Mouse (Mus musculus): ENCODE measurements around the gene Mmp21. TPM values are rescaled to one million over a fixed set of nuclear protein-coding genes. Genes with fewer than 3 reads are reported as not detected.

The Mmp21 gene
- polyA plus RNA-seq (2016; fragmentation: Nextera tagmentation; extraction: Ambion mirVana) = not detected in 2 replicates

GRCm38 (mm10) chr7:133679961-133680360 is at the start of gene Mmp21:
Mmp21 (minus strand) TSS chr7:133680061.
- Histone ChIP-seq H3K9me3 (no peaks in the 10 kb centered on the region), H3K27ac (no peak within 1 kb of the TSS), H3K4me1 (no peaks in the 10 kb centered on the region), H3K27me3 (ENCODE audit: insufficient read depth, poor library complexity, severe bottlenecking) (no peaks in the 10 kb centered on the region), H3K4me3 (no peak within 1 kb of the TSS), H3K36me3 (peaks cover 11% of the 10 kb centered on the region; the same call in 1 of the 2 replicates)
- WGBS = 75% methylated on average over 3 of the region's 3 CpGs
- no peak for DNase-seq (ENCODE audit: low spot score)

DNA sequence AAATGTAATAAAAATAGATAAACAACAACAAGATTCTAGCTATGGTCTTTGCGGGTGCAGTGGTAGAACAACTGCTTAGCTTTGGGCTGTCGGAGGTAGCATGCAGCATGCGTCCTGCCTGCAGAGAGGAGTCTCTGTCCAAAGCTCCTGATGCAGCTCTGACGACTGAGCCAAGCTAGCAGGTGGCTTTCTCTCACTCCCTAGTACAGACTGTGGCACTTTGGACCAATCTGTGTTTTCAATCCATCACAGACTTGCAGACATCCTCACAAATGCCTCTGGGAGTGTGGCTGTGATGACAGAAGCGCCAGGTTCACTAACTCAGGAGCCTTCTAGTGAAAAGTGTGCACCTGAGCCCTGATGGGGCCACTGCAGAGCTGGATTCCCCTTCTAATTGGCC is 49.5 kb upstream of the Mmp21 start:
- Histone ChIP-seq H3K27ac (no peak overlapping the region), H3K27me3 (ENCODE audit: insufficient read depth, poor library complexity, severe bottlenecking) (no peaks in the 10 kb centered on the region), H3K36me3 (peaks cover 20% of the 10 kb centered on the region), H3K4me1 (peaks cover 53% of the 10 kb centered on the region), H3K4me3 (no peak overlapping the region), H3K9me3 (no peaks in the 10 kb centered on the region)
- WGBS = 72% methylated on average over 5 of the region's 5 CpGs
- no peak for DNase-seq (ENCODE audit: low spot score)

DNA sequence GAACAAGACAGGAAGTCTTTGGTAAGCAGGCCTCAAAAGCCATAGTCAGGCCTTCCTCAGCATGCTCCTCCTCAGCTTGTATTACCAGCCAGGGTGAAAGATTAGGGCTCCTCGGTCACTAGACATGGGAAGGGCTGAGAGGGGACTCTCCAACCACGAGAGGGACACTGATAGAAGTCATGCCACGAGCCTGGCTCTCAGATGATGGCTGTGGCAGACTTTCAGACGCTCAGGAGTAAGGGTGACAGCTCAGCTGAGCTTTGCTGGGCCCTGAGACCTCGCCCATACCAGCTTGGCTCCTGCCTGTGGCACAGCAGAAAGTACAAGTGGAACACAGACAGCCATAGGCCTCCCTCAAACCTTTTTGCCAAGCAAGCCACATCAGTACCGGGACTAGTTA is 47.2 kb upstream of the Mmp21 start:
- Histone ChIP-seq H3K9me3 (no peaks in the 10 kb centered on the region), H3K4me3 (no peak overlapping the region), H3K4me1 (peaks cover 45% of the 10 kb centered on the region), H3K36me3 (peaks cover 27% of the 10 kb centered on the region), H3K27me3 (ENCODE audit: insufficient read depth, poor library complexity, severe bottlenecking) (no peaks in the 10 kb centered on the region), H3K27ac (0 out of 2 replicates have a peak overlapping the region, but pooled peaks have one; percentile 6)
- no peak for DNase-seq (ENCODE audit: low spot score)
- 61% methylated on average over 6 of the region's 6 CpGs for WGBS

DNA sequence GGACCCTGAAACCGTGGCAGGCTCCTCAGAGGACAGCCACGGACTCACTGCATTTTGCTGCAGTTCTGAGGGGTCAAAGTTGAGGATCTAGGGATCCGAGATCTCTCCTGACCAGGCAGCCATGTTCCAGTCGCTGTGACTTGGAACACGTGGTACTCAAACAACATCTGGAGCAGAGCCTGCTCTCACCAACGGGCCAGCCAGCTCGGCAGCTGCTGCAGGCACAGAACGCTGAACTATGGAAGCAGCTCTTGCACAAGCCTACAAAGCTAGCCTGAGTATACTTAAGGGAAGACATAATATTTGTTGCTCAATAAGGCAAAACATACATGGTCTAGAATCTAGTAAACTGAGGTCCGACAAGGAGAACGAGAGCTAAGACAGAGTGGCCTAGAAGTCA is 45.7 kb upstream of the Mmp21 start:
- H3K4me1 ChIP-seq = peaks cover 31% of the 10 kb centered on the region
- H3K36me3 ChIP-seq = peaks cover 42% of the 10 kb centered on the region
- no peaks in the 10 kb centered on the region for H3K27me3 ChIP-seq (ENCODE audit: insufficient read depth, poor library complexity, severe bottlenecking)
- WGBS = 84% methylated on average over 10 of the region's 10 CpGs
- H3K9me3 ChIP-seq = no peaks in the 10 kb centered on the region
- no peak for DNase-seq (ENCODE audit: low spot score)
- no peak overlapping the region for H3K4me3 ChIP-seq
- no peak overlapping the region for H3K27ac ChIP-seq

DNA sequence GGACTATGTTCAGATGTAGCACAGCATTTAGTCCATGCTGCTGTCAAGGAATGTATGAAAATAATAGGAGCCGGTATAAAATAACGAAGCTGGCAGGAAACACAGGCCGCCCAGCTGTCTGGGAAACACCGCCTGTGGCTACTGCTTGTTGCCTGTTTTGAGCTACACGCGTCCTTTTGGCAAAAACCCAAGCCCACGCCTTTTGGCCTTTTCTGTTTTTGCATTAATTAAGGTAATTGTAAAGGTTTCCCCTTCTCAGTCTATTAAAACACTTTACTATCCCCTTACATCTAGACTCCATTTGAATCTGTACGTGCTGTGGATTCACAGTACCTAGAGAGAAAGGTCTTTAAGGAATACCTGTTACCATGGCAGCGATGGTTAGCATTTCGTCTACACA is 45.0 kb upstream of the Mmp21 start:
- Histone ChIP-seq H3K4me1 (peaks cover 24% of the 10 kb centered on the region), H3K36me3 (peaks cover 49% of the 10 kb centered on the region), H3K27ac (no peak overlapping the region), H3K4me3 (no peak overlapping the region), H3K27me3 (ENCODE audit: insufficient read depth, poor library complexity, severe bottlenecking) (no peaks in the 10 kb centered on the region), H3K9me3 (no peaks in the 10 kb centered on the region)
- no peak for DNase-seq (ENCODE audit: low spot score)
- 91% methylated on average over 10 of the region's 10 CpGs for WGBS

DNA sequence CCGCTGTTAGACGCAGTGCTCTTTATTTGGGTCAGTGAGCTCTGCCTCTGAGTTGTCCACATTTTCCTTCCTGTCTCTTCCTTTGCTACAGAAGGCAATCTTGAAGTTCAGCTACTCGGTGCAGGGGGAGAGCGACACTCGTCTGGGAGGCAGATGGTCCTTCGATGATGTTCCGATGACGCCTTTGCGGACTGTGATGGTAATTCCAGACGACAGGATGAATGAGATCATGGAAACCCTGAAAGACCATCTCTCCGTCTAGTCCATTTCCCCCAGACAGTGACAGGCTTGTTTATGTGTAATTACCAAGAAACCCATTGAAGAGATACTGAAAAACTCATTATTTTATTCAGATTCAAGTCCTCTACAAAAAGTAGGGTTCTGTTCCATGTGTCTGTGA is 40.8 kb upstream of the Mmp21 start:
- H3K9me3 ChIP-seq = no peaks in the 10 kb centered on the region
- WGBS = 84% methylated on average over 11 of the region's 11 CpGs
- H3K36me3 ChIP-seq = peaks cover 90% of the 10 kb centered on the region
- H3K27ac ChIP-seq = no peak overlapping the region
- H3K4me3 ChIP-seq = no peak overlapping the region
- no peaks in the 10 kb centered on the region for H3K4me1 ChIP-seq
- no peak for DNase-seq (ENCODE audit: low spot score)
- no peaks in the 10 kb centered on the region for H3K27me3 ChIP-seq (ENCODE audit: insufficient read depth, poor library complexity, severe bottlenecking)

GRCm38 (mm10) chr7:133718580-133718979 is 38.7 kb upstream of the Mmp21 start:
- Histone ChIP-seq H3K9me3 (no peaks in the 10 kb centered on the region), H3K27me3 (ENCODE audit: insufficient read depth, poor library complexity, severe bottlenecking) (no peaks in the 10 kb centered on the region), H3K27ac (no peak overlapping the region), H3K4me1 (no peaks in the 10 kb centered on the region), H3K4me3 (no peak overlapping the region), H3K36me3 (peaks cover 98% of the 10 kb centered on the region)
- 94% methylated on average over 1 of the region's 1 CpGs for WGBS
- no peak for DNase-seq (ENCODE audit: low spot score)

DNA sequence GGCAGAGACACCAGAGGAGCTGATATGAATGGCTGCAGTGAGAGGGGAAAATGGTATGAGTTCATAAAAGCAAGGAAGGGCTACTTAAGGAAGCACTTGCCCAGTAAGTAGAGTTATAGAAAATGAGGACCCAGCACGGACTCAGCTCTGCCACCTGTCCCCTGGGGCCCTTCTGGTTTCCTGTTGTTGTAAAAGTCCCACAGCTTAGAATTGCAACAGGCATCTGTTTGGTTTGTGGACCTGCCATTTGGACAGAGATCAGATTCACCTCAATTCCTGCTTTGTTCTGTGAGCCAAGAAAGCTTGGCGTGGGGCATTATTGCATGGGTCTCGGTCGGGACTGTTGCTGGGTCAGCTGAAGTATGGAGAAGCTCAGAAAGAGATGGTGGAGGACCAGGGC is 35.5 kb upstream of the Mmp21 start:
- peaks cover 91% of the 10 kb centered on the region for H3K36me3 ChIP-seq
- 88% methylated on average over 4 of the region's 4 CpGs for WGBS

DNA sequence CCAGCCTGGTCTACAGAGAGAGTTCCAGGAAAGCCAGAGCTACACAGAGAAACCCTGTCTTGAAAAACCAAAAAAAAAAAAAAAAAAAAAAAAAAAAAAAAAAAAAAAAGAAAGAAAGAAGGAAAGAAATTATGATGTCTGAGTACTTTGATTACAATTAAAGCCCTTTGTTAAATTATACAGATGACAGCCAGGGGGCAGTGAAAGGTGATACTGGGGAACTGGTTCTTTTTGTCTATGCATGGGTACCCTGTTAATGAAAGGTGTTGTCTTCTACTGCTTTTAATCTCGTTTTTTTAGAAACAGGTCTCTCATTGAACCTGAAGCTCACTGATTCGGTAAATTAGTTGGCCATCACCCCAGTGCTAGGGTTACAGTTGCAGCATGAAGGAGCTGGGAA is 27.4 kb upstream of the Mmp21 start:
- 93% methylated on average over 2 of the region's 2 CpGs for WGBS
- no peaks in the 10 kb centered on the region for H3K9me3 ChIP-seq
- peaks cover 14% of the 10 kb centered on the region for H3K36me3 ChIP-seq
- peaks cover 13% of the 10 kb centered on the region for H3K4me1 ChIP-seq
- H3K27me3 ChIP-seq (ENCODE audit: insufficient read depth, poor library complexity, severe bottlenecking) = no peaks in the 10 kb centered on the region
- no peak overlapping the region for H3K4me3 ChIP-seq
- DNase-seq (ENCODE audit: low spot score) = no peak
- no peak overlapping the region for H3K27ac ChIP-seq

More for the DNA sequence above, 35.5 kb upstream of the Mmp21 start:
- DNase-seq (ENCODE audit: low spot score) = no peak
- H3K4me1 ChIP-seq = 0 out of 2 replicates have a peak, but pooled peaks cover under 1% of the 10 kb centered on the region
- H3K9me3 ChIP-seq = no peaks in the 10 kb centered on the region
- H3K27me3 ChIP-seq (ENCODE audit: insufficient read depth, poor library complexity, severe bottlenecking) = no peaks in the 10 kb centered on the region
- no peak overlapping the region for H3K27ac ChIP-seq
- no peak overlapping the region for H3K4me3 ChIP-seq

- no peaks in the 10 kb centered on the region for H3K9me3 ChIP-seq
- H3K27me3 ChIP-seq (ENCODE audit: insufficient read depth, poor library complexity, severe bottlenecking) = no peaks in the 10 kb centered on the region
- 85% methylated on average over 7 of the region's 7 CpGs for WGBS
- no peak for DNase-seq (ENCODE audit: low spot score)
- H3K36me3 ChIP-seq = peaks cover 13% of the 10 kb centered on the region; the same call in 1 of the 2 replicates
- peaks cover 7% of the 10 kb centered on the region; the same call in 1 of the 2 replicates for H3K4me1 ChIP-seq
- no peak overlapping the region for H3K27ac ChIP-seq
- H3K4me3 ChIP-seq = no peak overlapping the region
Observed at GRCm38 (mm10) chr7:133703906-133704305, 24.0 kb upstream of the Mmp21 start.

DNA sequence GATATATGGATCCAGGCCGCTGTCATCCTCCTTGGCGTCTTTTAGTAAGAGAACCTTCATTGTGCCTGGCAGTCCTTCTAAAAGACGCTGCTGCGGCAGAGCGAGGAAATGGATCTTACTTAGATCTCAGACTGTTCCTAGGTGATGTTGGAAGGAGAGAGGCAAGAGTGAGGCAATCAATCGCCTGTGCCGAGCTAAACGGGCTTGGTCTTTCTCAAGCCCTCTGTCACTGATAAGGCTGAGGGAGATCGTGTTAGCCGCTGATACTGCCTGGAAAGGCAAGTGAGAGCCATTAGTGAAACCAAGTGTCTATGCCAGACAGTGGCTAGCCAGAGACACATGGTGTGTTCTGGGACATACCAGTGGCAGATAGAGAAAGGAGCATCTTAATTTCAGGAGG is 22.5 kb upstream of the Mmp21 start:
- 36% methylated on average over 10 of the region's 10 CpGs for WGBS
- H3K4me3 ChIP-seq = peak overlapping the region; percentile 39; the same call in 1 of the 2 replicates

GRCm38 (mm10) chr7:133701366-133701765 is 21.5 kb upstream of the Mmp21 start:
- Histone ChIP-seq H3K4me1 (peaks cover 16% of the 10 kb centered on the region), H3K36me3 (peaks cover 18% of the 10 kb centered on the region; the same call in 1 of the 2 replicates), H3K27ac (peak overlapping the region; percentile 47), H3K9me3 (no peaks in the 10 kb centered on the region), H3K4me3 (peak overlapping the region; percentile 30; the same call in 1 of the 2 replicates), H3K27me3 (ENCODE audit: insufficient read depth, poor library complexity, severe bottlenecking) (no peaks in the 10 kb centered on the region)
- WGBS = 86% methylated on average over 7 of the region's 7 CpGs
- no peak for DNase-seq (ENCODE audit: low spot score)

More for the DNA sequence above, 22.5 kb upstream of the Mmp21 start:
- H3K27ac ChIP-seq = peak overlapping the region; percentile 64
- peaks cover 16% of the 10 kb centered on the region for H3K4me1 ChIP-seq
- peak; percentile 91 for DNase-seq (ENCODE audit: low spot score)
- H3K27me3 ChIP-seq (ENCODE audit: insufficient read depth, poor library complexity, severe bottlenecking) = no peaks in the 10 kb centered on the region
- peaks cover 13% of the 10 kb centered on the region; the same call in 1 of the 2 replicates for H3K36me3 ChIP-seq
- no peaks in the 10 kb centered on the region for H3K9me3 ChIP-seq

GRCm38 (mm10) chr7:133699885-133700284 is 20.0 kb upstream of the Mmp21 start:
- H3K4me1 ChIP-seq = peaks cover 16% of the 10 kb centered on the region
- H3K9me3 ChIP-seq = no peaks in the 10 kb centered on the region
- no peak for DNase-seq (ENCODE audit: low spot score)
- WGBS = 76% methylated on average over 4 of the region's 4 CpGs
- H3K4me3 ChIP-seq = 0 out of 2 replicates have a peak overlapping the region, but pooled peaks have one; percentile 6
- no peaks in the 10 kb centered on the region for H3K27me3 ChIP-seq (ENCODE audit: insufficient read depth, poor library complexity, severe bottlenecking)
- H3K36me3 ChIP-seq = peaks cover 27% of the 10 kb centered on the region
- H3K27ac ChIP-seq = peak overlapping the region; percentile 49; the same call in 1 of the 2 replicates
